In genomic region chr1:82820179-82820578, GRCm38 (mm10) we compare ENCODE assay signal across 13 mouse cellular contexts. TPM values are rescaled to one million over a fixed set of nuclear protein-coding genes. Genes with fewer than 3 reads are reported as not detected.
DNase-seq lines count a peak whose midpoint lies in the region; ATAC-seq and TF ChIP-seq lines count a peak whose summit lies in the region.
"Had no signal": no experiment of that assay in that cellular context is flagged by ENCODE, and none has a peak within 500 bp of the region (broad histone marks: within the 10 kb centered on the region; RNA-seq: fewer than 3 reads in every experiment).

No protein-coding gene starts in this region.

- 26% methylated on average over 15 of the region's 15 CpGs for WGBS in heart, embryonic 13.5 days
- WGBS in limb, embryonic 12.5 days = 54% methylated on average over 15 of the region's 15 CpGs

- H3K4me3 ChIP-seq in heart, embryonic 13.5 days = 0 out of 2 replicates have a peak overlapping the region, but pooled peaks have one; percentile 1
- no peak overlapping the region for H3K4me3 ChIP-seq in MEL (ENCODE audit: control insufficient read depth in 1 of 2, insufficient read depth in 1 of 2, low read depth in 2 of 2, low read length in 2 of 2)
- H3K4me3 ChIP-seq in limb, embryonic 12.5 days (replicated peaks) = no peak overlapping the region
- H3K4me3 ChIP-seq: limb, embryonic 15.5 days; neural tube, embryonic 13.5 days had no signal

- H3K36me3 ChIP-seq in heart, embryonic 13.5 days = no peaks in the 10 kb centered on the region
- H3K36me3 ChIP-seq in MEL (ENCODE audit: control insufficient read depth in 1 of 2, insufficient read depth in 2 of 2, low read length in 2 of 2) = no peaks in the 10 kb centered on the region; a peak in 1 of 4 replicates
- H3K36me3 ChIP-seq in limb, embryonic 12.5 days = no peaks in the 10 kb centered on the region
- H3K36me3 ChIP-seq: limb, embryonic 15.5 days; neural tube, embryonic 13.5 days had no signal

- peak overlapping the region; percentile 58; the same call in 1 of the 2 replicates for H3K9ac ChIP-seq in heart, embryonic 13.5 days
- H3K9ac ChIP-seq in MEL (ENCODE audit: control insufficient read depth, low read depth, low read length, poor library complexity, severe bottlenecking) = no peak overlapping the region
- no peak overlapping the region for H3K9ac ChIP-seq in limb, embryonic 12.5 days (replicated peaks)
- H3K9ac ChIP-seq: forebrain, postnatal 0 days; limb, embryonic 15.5 days; neural tube, embryonic 13.5 days had no signal

- no peaks in the 10 kb centered on the region for H3K27me3 ChIP-seq in heart, embryonic 13.5 days (replicated peaks)
- no peaks in the 10 kb centered on the region for H3K27me3 ChIP-seq in MEL (ENCODE audit: control insufficient read depth in 1 of 2, insufficient read depth in 2 of 2, low read length in 2 of 2)
- no peaks in the 10 kb centered on the region for H3K27me3 ChIP-seq in limb, embryonic 12.5 days
- H3K27me3 ChIP-seq: limb, embryonic 15.5 days; neural tube, embryonic 13.5 days had no signal

- H3K9me3 ChIP-seq in heart, embryonic 13.5 days = no peaks in the 10 kb centered on the region
- H3K9me3 ChIP-seq in MEL (replicated peaks; ENCODE audit: insufficient read depth, low read length) = no peaks in the 10 kb centered on the region
- H3K9me3 ChIP-seq in limb, embryonic 12.5 days = no peaks in the 10 kb centered on the region
- H3K9me3 ChIP-seq: limb, embryonic 15.5 days; neural tube, embryonic 13.5 days had no signal

- TF ChIP-seq EP300 in MEL (IDR thresholded peaks at IDR 0.05; ENCODE audit: low read depth in 1 of 2, low read length in 2 of 2) = peak in 1 of 2 experiments; percentile 42; a peak in 2 of 4 replicates

- no peak for TF ChIP-seq CTCF in MEL (IDR thresholded peaks at IDR 0.05 in 2 of 3, conservative IDR thresholded peaks at IDR 0.05 in 1 of 3; ENCODE audit: control insufficient read depth in 1 of 3, insufficient read depth in 1 of 3, low read depth in 2 of 3, low read length in 3 of 3, poor library complexity in 1 of 3, severe bottlenecking in 1 of 3)

- TF ChIP-seq RAD21 in MEL (IDR thresholded peaks at IDR 0.05; ENCODE audit: low read depth, low read length) = no peak

- peaks cover 32% of the 10 kb centered on the region for H3K4me1 ChIP-seq in heart, embryonic 13.5 days
- H3K4me1 ChIP-seq in MEL (ENCODE audit: control insufficient read depth in 1 of 2, insufficient read depth in 2 of 2, low read length in 2 of 2) = peaks cover 4 to 10% of the 10 kb centered on the region in 2 experiments; a peak in 2 of 4 replicates
- peaks cover 9% of the 10 kb centered on the region for H3K4me1 ChIP-seq in limb, embryonic 12.5 days (replicated peaks)

- no peaks in the 10 kb centered on the region for H3K79me2 ChIP-seq in MEL (ENCODE audit: control insufficient read depth, insufficient read depth, low read length, poor library complexity)

- peak overlapping the region; percentile 70 for H3K27ac ChIP-seq in heart, embryonic 13.5 days (replicated peaks)
- no peak overlapping the region for H3K27ac ChIP-seq in MEL (ENCODE audit: control insufficient read depth, low read depth, low read length)
- 0 out of 2 replicates have a peak overlapping the region, but pooled peaks have one; percentile 17 for H3K27ac ChIP-seq in limb, embryonic 12.5 days
- H3K27ac ChIP-seq: limb, embryonic 15.5 days; neural tube, embryonic 13.5 days had no signal

- DNase-seq in heart, adult 9 months (ENCODE audit: low spot score in 2 of 2) = no peak
- DNase-seq in MEL (ENCODE audit: low read depth, low spot score) = peak; percentile 57
- DNase-seq in frontal cortex, adult 2 months (ENCODE audit: extremely low spot score in 1 of 2, low spot score in 1 of 2) = no peak
- no peak for DNase-seq in kidney, postnatal 14 days
- DNase-seq: cerebellum, adult 2 months; forebrain, postnatal 0 days had no signal

- H3K4me2 ChIP-seq in heart, embryonic 13.5 days = peak overlapping the region; percentile 49
- peak overlapping the region; percentile 19; the same call in 1 of the 2 replicates for H3K4me2 ChIP-seq in limb, embryonic 12.5 days
- H3K4me2 ChIP-seq: limb, embryonic 15.5 days; neural tube, embryonic 13.5 days had no signal

- ATAC-seq in heart, embryonic 13.5 days (ENCODE audit: extremely low read depth, insufficient number of reproducible peaks, low FRiP score, low TSS enrichment) = no peak; the same call in 1 of the 2 replicates
- peak; percentile 10 for ATAC-seq in CD4-positive, CD25-positive, alpha-beta regulatory T cell, adult 4 months
- ATAC-seq in limb, embryonic 12.5 days (ENCODE audit: insufficient number of reproducible peaks, insufficient read depth, low FRiP score, low TSS enrichment, low read depth) = peak; percentile 63; the same call in 1 of the 2 replicates
- ATAC-seq: forebrain, postnatal 0 days had no signal

- TF ChIP-seq POLR2A in MEL (IDR thresholded peaks at IDR 0.05; ENCODE audit: control insufficient read depth in 1 of 2, insufficient read depth in 1 of 2, low read depth in 1 of 2, low read length in 2 of 2, poor library complexity in 1 of 2) = no peak

TF ChIP-seq in MEL, 35 proteins besides CTCF, POLR2A, EP300 and RAD21 (continues in another document):
- no peak for TF ChIP-seq SIN3A (IDR thresholded peaks at IDR 0.05; ENCODE audit: low read length)
- no peak for TF ChIP-seq NRF1 (IDR thresholded peaks at IDR 0.05; ENCODE audit: insufficient read depth, low read depth, low read length, poor library complexity, severe bottlenecking)
- no peak for TF ChIP-seq ZMIZ1 (IDR thresholded peaks at IDR 0.05; ENCODE audit: low read depth, low read length)
- TF ChIP-seq HCFC1 (IDR thresholded peaks at IDR 0.05; ENCODE audit: low read depth, low read length) = no peak
- TF ChIP-seq MEF2A (IDR thresholded peaks at IDR 0.05; ENCODE audit: extremely low read depth, insufficient replicate concordance, low read depth, low read length, poor library complexity, severe bottlenecking) = no peak
- no peak for TF ChIP-seq NELFE (IDR thresholded peaks at IDR 0.05; ENCODE audit: low read depth, low read length)
- no peak for TF ChIP-seq ZNF384 (IDR thresholded peaks at IDR 0.05; ENCODE audit: low read depth, low read length)
- no peak for TF ChIP-seq TBP (IDR thresholded peaks at IDR 0.05; ENCODE audit: low read depth, low read length)
- no peak for TF ChIP-seq ZKSCAN1 (IDR thresholded peaks at IDR 0.05; ENCODE audit: low read depth, low read length)
- TF ChIP-seq SMC3 (IDR thresholded peaks at IDR 0.05; ENCODE audit: low read depth, low read length) = no peak
- TF ChIP-seq MXI1 (IDR thresholded peaks at IDR 0.05; ENCODE audit: low read depth, low read length) = no peak
- TF ChIP-seq POLR2AphosphoS5 (IDR thresholded peaks at IDR 0.05; ENCODE audit: borderline replicate concordance, low read depth, low read length) = no peak
- no peak for TF ChIP-seq USF1 (IDR thresholded peaks at IDR 0.05; ENCODE audit: low read depth, low read length)
- no peak for TF ChIP-seq MAZ (IDR thresholded peaks at IDR 0.05; ENCODE audit: low read depth, low read length)
- TF ChIP-seq TCF12 (IDR thresholded peaks at IDR 0.05; ENCODE audit: low read depth, low read length) = peak; percentile 47; the same call in 1 of the 2 replicates
- no peak for TF ChIP-seq ZC3H11A (IDR thresholded peaks at IDR 0.05; ENCODE audit: low read depth, low read length)
- peak; percentile 29; the same call in 1 of the 2 replicates for TF ChIP-seq ETS1 (IDR thresholded peaks at IDR 0.05; ENCODE audit: low read depth, low read length)
- TF ChIP-seq TAL1 (IDR thresholded peaks at IDR 0.05; ENCODE audit: low read length) = peak; percentile 18; the same call in 1 of the 2 replicates
- TF ChIP-seq RCOR1 (IDR thresholded peaks at IDR 0.05; ENCODE audit: low read depth, low read length) = 0 out of 2 replicates have a peak, but pooled peaks have one; percentile 14
- TF ChIP-seq BHLHE40 (IDR thresholded peaks at IDR 0.05; ENCODE audit: borderline replicate concordance, low read depth, low read length) = no peak
- no peak for TF ChIP-seq GABPA (IDR thresholded peaks at IDR 0.05; ENCODE audit: low read depth, low read length)
- no peak for TF ChIP-seq MYC (IDR thresholded peaks at IDR 0.05; ENCODE audit: low read depth, low read length)
- TF ChIP-seq CHD2 (IDR thresholded peaks at IDR 0.05; ENCODE audit: low read length) = no peak
- TF ChIP-seq MAFK (IDR thresholded peaks at IDR 0.05; ENCODE audit: borderline replicate concordance, low read depth, low read length) = no peak
- TF ChIP-seq CHD1 (IDR thresholded peaks at IDR 0.05; ENCODE audit: low read depth, low read length) = no peak

RNA-seq across cellular contexts. Expression of gene Agfg1, which starts 19.1 kb away (rescaled TPM):
- polyA plus RNA-seq in heart, embryonic 13.5 days (2015; fragmentation: Nextera tagmentation; extraction: Ambion mirVana) = 29.0 and 29.3 TPM in 2 replicates
- 10 to 100 TPM; 18.8 to 32.8 TPM for polyA plus RNA-seq in CD4-positive, CD25-positive, alpha-beta regulatory T cell, adult 4 months (2017; shearing (Covaris generic))
- 34.1 and 38.2 TPM in 2 replicates for total RNA-seq in MEL (2012; rRNA removed)
- polyA plus RNA-seq in MEL (2012; ENCODE audit: insufficient read depth in 1 of 2, insufficient read length in 2 of 2, low read depth in 1 of 2, low replicate concordance in 2 of 2, missing spikeins in 1 of 2) = 10 to 100 TPM in 1 of 2 experiments, not detected in 1; 58.6 TPM
- 35.9 and 37.6 TPM in 2 replicates for polyA plus RNA-seq in limb, embryonic 12.5 days (2016; fragmentation: Nextera tagmentation; extraction: Ambion mirVana)
- polyA plus RNA-seq in frontal cortex, adult 2 months (2012; rRNA removed) = 36.0 and 36.3 TPM in 2 replicates

RNA-seq across cellular contexts. Expression of gene Gm47791, which starts 49.1 kb away (rescaled TPM):
- polyA plus RNA-seq in heart, embryonic 13.5 days (2015; fragmentation: Nextera tagmentation; extraction: Ambion mirVana) = not detected in 2 replicates
- polyA plus RNA-seq in CD4-positive, CD25-positive, alpha-beta regulatory T cell, adult 4 months (2017; shearing (Covaris generic)) = not detected
- not detected in 2 replicates for total RNA-seq in MEL (2012; rRNA removed)
- not detected for polyA plus RNA-seq in MEL (2012; ENCODE audit: insufficient read depth in 1 of 2, insufficient read length in 2 of 2, low read depth in 1 of 2, low replicate concordance in 2 of 2, missing spikeins in 1 of 2)
- polyA plus RNA-seq in limb, embryonic 12.5 days (2016; fragmentation: Nextera tagmentation; extraction: Ambion mirVana) = not detected in 2 replicates
- polyA plus RNA-seq in frontal cortex, adult 2 months (2012; rRNA removed) = not detected in 2 replicates
- total RNA-seq: forebrain, postnatal 0 days had no signal
- polyA plus RNA-seq: cerebellum, adult 2 months; forebrain, postnatal 0 days; intestine, embryonic 14.5 days; limb, embryonic 15.5 days; neural tube, embryonic 13.5 days; stomach, embryonic 14.5 days had no signal

RNA-seq across cellular contexts. Expression of gene Tm4sf20, which starts 51.9 kb away (rescaled TPM):
- polyA plus RNA-seq in heart, embryonic 13.5 days (2015; fragmentation: Nextera tagmentation; extraction: Ambion mirVana) = not detected in 2 replicates
- 1 to 10 TPM in 1 of 2 experiments, under 1 TPM in 1; 0.43 to 1.4 TPM for polyA plus RNA-seq in CD4-positive, CD25-positive, alpha-beta regulatory T cell, adult 4 months (2017; shearing (Covaris generic))
- total RNA-seq in MEL (2012; rRNA removed) = not detected in 2 replicates
- polyA plus RNA-seq in MEL (2012; ENCODE audit: insufficient read depth in 1 of 2, insufficient read length in 2 of 2, low read depth in 1 of 2, low replicate concordance in 2 of 2, missing spikeins in 1 of 2) = not detected
- polyA plus RNA-seq in limb, embryonic 12.5 days (2016; fragmentation: Nextera tagmentation; extraction: Ambion mirVana) = 0.23 TPM in 1 of 2 replicates, not detected in the other
- polyA plus RNA-seq in frontal cortex, adult 2 months (2012; rRNA removed) = not detected in 2 replicates
- total RNA-seq: forebrain, postnatal 0 days had no signal
- polyA plus RNA-seq: cerebellum, adult 2 months; forebrain, postnatal 0 days; limb, embryonic 15.5 days had no signal
